ENCODE assay signal across 17 mouse cellular contexts in the genomic region with DNA sequence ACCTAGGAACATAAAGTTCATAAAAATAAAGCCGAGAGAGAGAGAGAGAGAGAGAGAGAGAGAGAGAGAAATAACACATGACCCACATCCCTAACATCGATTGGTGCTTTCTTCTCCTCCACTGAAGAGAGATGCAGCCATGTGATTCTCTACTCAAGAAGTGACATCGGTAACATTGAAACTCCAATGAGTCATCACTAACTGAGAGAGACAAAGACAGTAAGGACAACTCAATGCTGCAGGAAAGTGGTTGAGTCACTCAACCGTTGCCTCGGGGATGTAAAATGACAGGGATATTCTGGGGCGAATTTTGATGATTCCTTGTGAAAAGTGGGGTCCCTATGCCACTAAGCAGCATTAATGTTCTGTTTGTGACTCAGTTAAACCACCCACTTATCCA. TPM values are rescaled to one million over a fixed set of nuclear protein-coding genes. Genes with fewer than 3 reads are reported as not detected.
A peak's percentile ranks its signal among the peaks of the same experiment; 100 is the strongest.
DNase-seq lines count a peak whose midpoint lies in the region.
"Had no signal": no experiment of that assay in that cellular context is flagged by ENCODE, and none has a peak within 500 bp of the region (broad histone marks: within the 10 kb centered on the region; RNA-seq: fewer than 3 reads in every experiment).

No protein-coding gene starts in this region.

- DNase-seq in heart, adult 11 months, result peak; percentile 15
- no peak for DNase-seq in heart, postnatal 14 days
- peak; percentile 24 for DNase-seq in 3T3-L1 (ENCODE audit: low read depth, low spot score)
- peak; percentile 48 for DNase-seq in 416B (ENCODE audit: low read depth)
- DNase-seq in Muller cell, postnatal 12 days (ENCODE audit: inconsistent ontology term), result peak; percentile 25
- DNase-seq in left cerebral cortex, postnatal 10 days (ENCODE audit: extremely low spot score in 1 of 2, low spot score in 2 of 2), result no peak
- DNase-seq in ovary, adult 18-20 months (ENCODE audit: low spot score), result no peak
- no peak for DNase-seq in kidney, adult 8-10 months
- DNase-seq: adrenal gland, adult 2 months; adrenal gland, postnatal 10 days; adrenal gland, postnatal 25 days; cerebellum, adult 11-12 months; cerebellum, adult 2 months; cerebellum, adult 9-10 months; cerebellum, postnatal 10 days; cerebellum, postnatal 25 days; forebrain, postnatal 0 days had no signal

- intact Hi-C loops in heart, postnatal 14 days (cut with DNase I), result no loop called here
- intact Hi-C loops in left cerebral cortex, postnatal 10 days (cut with DNase I), result no loop called here

RNA-seq across cellular contexts. Expression of gene Stat4, which starts 16.8 kb away (rescaled TPM):
- under 1 TPM; 0.33 to 0.61 TPM for total RNA-seq in heart, postnatal 14 days (2021)
- total RNA-seq in left cerebral cortex, postnatal 10 days (2021), result 1 to 10 TPM; 3.7 to 4.9 TPM

RNA-seq across cellular contexts. Expression of gene Myo1b, which starts 54.3 kb away (rescaled TPM):
- total RNA-seq in heart, postnatal 14 days (2021), result 10 to 100 TPM; 43.4 to 46.4 TPM
- 10 to 100 TPM; 51.4 to 53.3 TPM for total RNA-seq in left cerebral cortex, postnatal 10 days (2021)

Comparison
In these comparisons a context has a peak if more than half of its experiments do, and no peak if none do; other contexts are left out.
1. DNase-seq: peak in heart, adult 11 months (single experiment), 3T3-L1 (single experiment), 416B (single experiment) and Muller cell, postnatal 12 days (single experiment); none in heart, postnatal 14 days (0 of 2), left cerebral cortex, postnatal 10 days (0 of 2), ovary, adult 18-20 months (single experiment) and kidney, adult 8-10 months (0 of 2).